Mouse (Mus musculus): ENCODE measurements around the gene Cd84. TPM values are rescaled to one million over a fixed set of nuclear protein-coding genes. Genes with fewer than 3 reads are reported as not detected.
"Not testable (repeated sequence)": the region's sequence is repeated elsewhere in the genome, so short reads cannot be mapped to it uniquely, and the experiment has no call there.

Gene Cd84
- polyA plus RNA-seq, 1 experiment: not detected

DNA sequence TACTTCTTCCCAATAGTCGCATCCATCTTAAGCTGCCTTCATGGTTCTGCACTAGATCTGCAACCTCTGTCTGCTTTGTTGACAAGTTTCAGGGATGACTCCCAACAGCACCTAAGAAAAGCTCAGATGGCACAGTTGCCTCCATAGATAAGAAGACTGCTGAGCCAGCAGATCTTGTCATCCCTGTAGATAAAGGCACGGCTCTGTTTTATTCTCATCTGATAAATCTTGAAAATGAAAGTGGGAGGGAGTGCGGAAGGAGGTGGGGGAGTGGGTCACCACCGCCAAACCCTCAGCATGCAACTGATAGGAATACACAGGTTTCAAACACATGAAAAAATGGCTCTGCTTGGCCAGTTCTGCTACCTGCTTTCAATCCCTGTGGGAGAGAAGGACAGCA, 26.0 kb downstream of the Cd84 start:
- TF ChIP-seq GATA1 (IDR thresholded peaks at IDR 0.05; ENCODE audit: low read length): no peak

GRCm38 (mm10) chr1:171886989-171887388, 47.5 kb downstream of the Cd84 start:
- no peak for TF ChIP-seq GATA1 (IDR thresholded peaks at IDR 0.05; ENCODE audit: low read length)

DNA sequence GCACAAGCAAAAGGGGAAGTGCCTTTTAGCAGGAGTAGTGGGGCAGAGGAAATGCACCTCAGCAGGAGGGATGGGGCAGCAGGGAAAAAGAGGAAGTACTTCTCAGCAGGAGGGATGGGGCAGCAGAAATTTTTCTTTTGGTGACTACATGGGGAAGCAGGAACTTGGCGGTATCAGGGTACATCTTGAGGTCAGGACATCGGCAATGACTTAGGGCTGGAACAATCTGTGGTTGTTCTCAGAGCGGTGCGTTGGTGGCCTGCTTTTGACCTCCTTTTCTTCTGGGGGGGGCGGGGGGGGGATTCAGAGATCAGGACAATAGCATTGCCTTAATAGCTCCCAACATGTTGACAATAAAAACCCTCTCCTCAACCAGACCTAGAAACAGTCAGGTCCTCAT, 55.9 kb downstream of the Cd84 start, which contains the start of gene Gm10521:
TSS of gene Gm10521 (plus strand) at position 301 of the 400 bp plus-strand sequence.
- not testable (repeated sequence) for TF ChIP-seq GATA1 (IDR thresholded peaks at IDR 0.05; ENCODE audit: low read length)

- no peak for TF ChIP-seq GATA1 (IDR thresholded peaks at IDR 0.05; ENCODE audit: low read length)
These were observed 64.5 kb downstream of the Cd84 start for GRCm38 (mm10) chr1:171904011-171904410.

DNA sequence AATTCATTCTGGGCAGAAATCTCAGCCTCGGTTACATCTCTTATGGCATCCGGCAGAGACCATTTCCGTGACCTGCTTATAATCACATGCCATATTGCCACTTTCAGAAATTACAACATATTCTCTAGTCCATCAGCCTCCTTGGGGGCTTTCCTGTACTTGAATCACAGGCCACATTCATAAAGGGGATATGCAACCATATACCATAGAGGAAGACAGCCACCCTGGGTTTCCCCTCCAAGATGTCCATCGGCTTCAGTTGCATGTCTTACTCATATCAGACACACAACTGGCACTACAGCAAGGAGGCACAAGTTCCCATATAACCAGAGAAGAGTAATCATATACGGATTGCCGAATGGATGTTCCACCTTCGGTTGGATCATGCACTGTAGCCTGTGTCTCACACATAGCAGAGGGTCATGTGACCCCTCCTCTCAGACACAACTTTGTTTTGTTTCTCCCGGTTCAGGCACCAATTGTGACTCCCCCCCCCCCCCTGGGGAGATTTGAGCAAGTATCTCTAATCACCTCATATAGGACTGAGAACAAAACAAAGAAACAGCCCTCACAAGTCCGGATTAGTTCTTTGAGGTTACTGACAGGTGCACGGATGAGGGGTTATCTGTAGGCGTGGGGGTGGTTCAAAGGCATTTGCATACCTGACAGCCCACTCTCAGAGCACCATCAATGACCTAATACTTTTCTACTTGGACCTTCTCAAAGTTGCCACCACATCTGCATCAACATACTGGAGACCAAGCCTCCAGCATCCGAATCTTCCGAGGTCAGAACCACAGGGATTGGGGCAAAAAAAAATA, 76.4 kb downstream of the Cd84 start:
- TF ChIP-seq GATA1 (IDR thresholded peaks at IDR 0.05; ENCODE audit: low read length): no peak

GRCm38 (mm10) chr1:171917305-171918039, 78.0 kb downstream of the Cd84 start, which contains the start of gene Slamf6:
Gene Slamf6, plus strand, starts transcription at chr1:171917515.
- no peak for TF ChIP-seq GATA1 (IDR thresholded peaks at IDR 0.05; ENCODE audit: low read length)

- TF ChIP-seq GATA1 (IDR thresholded peaks at IDR 0.05; ENCODE audit: low read length): no peak
These were observed 78.8 kb downstream of the Cd84 start for GRCm38 (mm10) chr1:171918136-171918920.

GRCm38 (mm10) chr1:171919193-171919592, 79.7 kb downstream of the Cd84 start:
- no peak for TF ChIP-seq GATA1 (IDR thresholded peaks at IDR 0.05; ENCODE audit: low read length)

- TF ChIP-seq GATA1 (IDR thresholded peaks at IDR 0.05; ENCODE audit: low read length): no peak
These were observed 80.5 kb downstream of the Cd84 start for GRCm38 (mm10) chr1:171919901-171920510.

DNA sequence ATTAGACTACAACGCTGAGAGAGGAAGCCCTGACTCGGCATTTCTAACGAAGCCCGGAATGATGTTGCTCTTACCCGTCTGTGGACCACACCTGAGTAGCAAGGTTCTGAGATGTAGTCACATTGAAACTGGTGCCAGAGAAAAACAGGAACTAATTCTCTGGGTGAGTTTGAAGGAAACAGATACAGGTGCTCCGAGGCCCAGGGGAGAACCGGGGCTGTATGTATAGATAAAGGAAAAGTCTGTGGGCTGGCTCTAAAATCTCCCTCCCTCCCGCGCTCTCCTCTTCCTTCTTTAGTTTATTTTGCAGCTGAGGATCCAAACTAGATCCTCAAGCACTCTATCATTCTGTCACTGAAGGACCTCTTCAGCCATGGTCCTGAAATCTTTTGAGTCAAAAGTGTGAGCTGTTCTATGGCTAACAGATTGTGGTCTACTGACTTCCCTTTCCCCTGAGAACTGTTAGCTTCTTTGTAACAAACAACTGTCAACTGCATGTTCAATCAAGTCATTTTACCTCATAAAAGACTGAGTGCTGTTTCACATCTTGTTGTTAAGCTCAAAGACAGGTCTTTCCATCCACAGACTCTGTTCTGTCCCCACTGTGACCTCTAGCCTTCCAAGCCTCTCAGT, 81.6 kb downstream of the Cd84 start:
- no peak for TF ChIP-seq GATA1 (IDR thresholded peaks at IDR 0.05; ENCODE audit: low read length)

- TF ChIP-seq GATA1 (IDR thresholded peaks at IDR 0.05; ENCODE audit: low read length): no peak
These were observed 82.1 kb downstream of the Cd84 start for GRCm38 (mm10) chr1:171921641-171922040.

GRCm38 (mm10) chr1:171922844-171923243, 83.3 kb downstream of the Cd84 start:
- no peak for TF ChIP-seq GATA1 (IDR thresholded peaks at IDR 0.05; ENCODE audit: low read length)

DNA sequence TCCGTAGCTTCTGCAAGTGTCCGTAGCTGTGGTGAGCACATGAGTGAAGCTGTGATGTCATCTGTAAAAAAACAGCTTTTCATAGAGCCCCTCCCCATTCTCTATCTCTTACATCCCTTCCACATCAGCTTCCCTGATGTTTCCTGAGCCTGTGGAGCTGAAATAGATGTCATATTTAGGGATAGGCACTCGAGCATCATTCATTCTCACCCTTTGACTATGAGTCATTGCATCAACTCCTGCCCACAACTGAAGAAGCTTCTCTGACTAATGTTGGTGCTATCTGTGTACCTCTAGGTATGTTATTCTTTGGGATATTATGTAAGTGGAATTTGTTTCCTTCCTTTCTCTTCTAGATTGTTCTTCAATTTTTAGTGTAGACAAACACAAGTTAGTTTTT, 85.4 kb downstream of the Cd84 start:
- TF ChIP-seq GATA1 (IDR thresholded peaks at IDR 0.05; ENCODE audit: low read length): no peak

- no peak for TF ChIP-seq GATA1 (IDR thresholded peaks at IDR 0.05; ENCODE audit: low read length)
These were observed 94.4 kb downstream of the Cd84 start for GRCm38 (mm10) chr1:171933851-171934250.
